Comparison of ENCODE assay signal across 14 mouse cellular contexts in genomic region chr14:31570131-31570951, GRCm38 (mm10). TPM values are rescaled to one million over a fixed set of nuclear protein-coding genes. Genes with fewer than 3 reads are reported as not detected.
DNase-seq lines count a peak whose midpoint lies in the region; ATAC-seq and TF ChIP-seq lines count a peak whose summit lies in the region.
"Had no signal": no experiment of that assay in that cellular context is flagged by ENCODE, and none has a peak within 500 bp of the region (broad histone marks: within the 10 kb centered on the region; RNA-seq: fewer than 3 reads in every experiment).

No protein-coding gene starts in this region.

- no peak for TF ChIP-seq EP300 in CH12.LX (IDR thresholded peaks at IDR 0.05; ENCODE audit: low read length)
- peak; percentile 64 for TF ChIP-seq EP300 in liver, embryonic 14.5 days (IDR thresholded peaks at IDR 0.05; ENCODE audit: low read depth)

- dilution Hi-C loops in CH12.LX (cut with MboI; ENCODE audit: extremely low pct_ligation_motif_present, extremely low pct_unique_long_range_greater_than_20kb, low sequenced_read_pairs) = no loop called here

- no peaks in the 10 kb centered on the region for H3K36me3 ChIP-seq in CH12.LX (replicated peaks in 1 of 2; ENCODE audit: control insufficient read depth in 1 of 2, insufficient read depth in 1 of 2, low read length in 1 of 2)
- H3K36me3 ChIP-seq in liver, embryonic 14.5 days (replicated peaks; ENCODE audit: control insufficient read depth, insufficient read depth, low read depth) = no peaks in the 10 kb centered on the region
- H3K36me3 ChIP-seq in forebrain, embryonic 10.5 days (replicated peaks) = no peaks in the 10 kb centered on the region
- no peaks in the 10 kb centered on the region for H3K36me3 ChIP-seq in kidney, embryonic 15.5 days
- no peaks in the 10 kb centered on the region for H3K36me3 ChIP-seq in hindbrain, embryonic 14.5 days (replicated peaks; ENCODE audit: control insufficient read depth, insufficient read depth)
- H3K36me3 ChIP-seq: embryonic facial prominence, embryonic 13.5 days had no signal

- H3K9ac ChIP-seq in CH12.LX (ENCODE audit: insufficient read depth, low read depth) = no peak overlapping the region
- no peak overlapping the region for H3K9ac ChIP-seq in liver, embryonic 14.5 days (replicated peaks)
- no peak overlapping the region for H3K9ac ChIP-seq in kidney, embryonic 15.5 days
- H3K9ac ChIP-seq in hindbrain, embryonic 14.5 days = no peak overlapping the region
- H3K9ac ChIP-seq: embryonic facial prominence, embryonic 13.5 days had no signal

- H3K4me1 ChIP-seq in CH12.LX (ENCODE audit: control insufficient read depth in 1 of 2, insufficient read depth in 2 of 2) = peaks cover 9 to 51% of the 10 kb centered on the region in 2 experiments; a peak in 3 of 4 replicates
- peaks cover 11 to 25% of the 10 kb centered on the region in 2 experiments for H3K4me1 ChIP-seq in liver, embryonic 14.5 days (replicated peaks; ENCODE audit: control insufficient read depth in 2 of 2, insufficient read depth in 2 of 2, low read length in 1 of 2)
- peaks cover 12% of the 10 kb centered on the region for H3K4me1 ChIP-seq in forebrain, embryonic 10.5 days
- H3K4me1 ChIP-seq in kidney, embryonic 15.5 days = peaks cover 11% of the 10 kb centered on the region
- H3K4me1 ChIP-seq in hindbrain, embryonic 14.5 days (replicated peaks; ENCODE audit: control insufficient read depth, insufficient read depth, low read length) = no peaks in the 10 kb centered on the region

- H3K9me3 ChIP-seq in CH12.LX (replicated peaks; ENCODE audit: low read length) = no peaks in the 10 kb centered on the region
- no peaks in the 10 kb centered on the region for H3K9me3 ChIP-seq in liver, embryonic 14.5 days (ENCODE audit: control insufficient read depth, low read length)
- no peaks in the 10 kb centered on the region for H3K9me3 ChIP-seq in forebrain, embryonic 10.5 days
- no peaks in the 10 kb centered on the region for H3K9me3 ChIP-seq in kidney, embryonic 15.5 days (replicated peaks)
- no peaks in the 10 kb centered on the region for H3K9me3 ChIP-seq in hindbrain, embryonic 14.5 days (ENCODE audit: control insufficient read depth, low read length)
- H3K9me3 ChIP-seq: embryonic facial prominence, embryonic 13.5 days had no signal

- H3K4me2 ChIP-seq in CH12.LX (ENCODE audit: insufficient read depth, low read depth, poor library complexity, severe bottlenecking) = no peak overlapping the region
- H3K4me2 ChIP-seq in liver, embryonic 14.5 days (ENCODE audit: low read depth) = no peak overlapping the region
- no peak overlapping the region for H3K4me2 ChIP-seq in kidney, embryonic 15.5 days
- H3K4me2 ChIP-seq in hindbrain, embryonic 14.5 days (replicated peaks) = no peak overlapping the region
- H3K4me2 ChIP-seq: embryonic facial prominence, embryonic 13.5 days had no signal

- ATAC-seq in liver, embryonic 14.5 days (ENCODE audit: insufficient read depth) = peak; percentile 75
- no peak for ATAC-seq in kidney, embryonic 15.5 days (replicated peaks; ENCODE audit: low FRiP score)
- no peak for ATAC-seq in hindbrain, embryonic 14.5 days (ENCODE audit: low FRiP score)

- in situ Hi-C loops in CH12.LX (cut with MboI; ENCODE audit: low pct_ligation_motif_present, low pct_unique_long_range_greater_than_20kb, low sequenced_read_pairs) = no loop called here

- no peaks in the 10 kb centered on the region for H3K27me3 ChIP-seq in CH12.LX (replicated peaks)
- no peaks in the 10 kb centered on the region for H3K27me3 ChIP-seq in liver, embryonic 14.5 days (ENCODE audit: control insufficient read depth, insufficient read depth, low read length)
- H3K27me3 ChIP-seq in forebrain, embryonic 10.5 days (ENCODE audit: poor library complexity, severe bottlenecking) = no peaks in the 10 kb centered on the region
- H3K27me3 ChIP-seq in kidney, embryonic 15.5 days = 0 out of 2 replicates have a peak, but pooled peaks cover 3% of the 10 kb centered on the region
- H3K27me3 ChIP-seq in hindbrain, embryonic 14.5 days (ENCODE audit: control insufficient read depth, insufficient read depth, low read length) = no peaks in the 10 kb centered on the region
- H3K27me3 ChIP-seq: embryonic facial prominence, embryonic 13.5 days had no signal

- TF ChIP-seq RAD21 in CH12.LX (IDR thresholded peaks at IDR 0.05; ENCODE audit: low read depth, low read length) = no peak

- no peak overlapping the region for H3K27ac ChIP-seq in CH12.LX (ENCODE audit: insufficient read depth, low read depth)
- H3K27ac ChIP-seq in liver, embryonic 14.5 days = no peak overlapping the region
- H3K27ac ChIP-seq in forebrain, embryonic 10.5 days = no peak overlapping the region
- no peak overlapping the region for H3K27ac ChIP-seq in kidney, embryonic 15.5 days
- no peak overlapping the region for H3K27ac ChIP-seq in hindbrain, embryonic 14.5 days
- H3K27ac ChIP-seq: embryonic facial prominence, embryonic 13.5 days had no signal

- no peak for TF ChIP-seq CTCF in CH12.LX (conservative IDR thresholded peaks at IDR 0.05 in 1 of 2, IDR thresholded peaks at IDR 0.05 in 1 of 2; ENCODE audit: low read depth in 2 of 2, low read length in 2 of 2)
- no peak for TF ChIP-seq CTCF in liver, embryonic 14.5 days (IDR thresholded peaks at IDR 0.05; ENCODE audit: low read depth)

- no peak overlapping the region for H3K4me3 ChIP-seq in CH12.LX (replicated peaks in 1 of 3; ENCODE audit: low read depth in 2 of 3, low read length in 2 of 3, poor library complexity in 1 of 3)
- H3K4me3 ChIP-seq in liver, embryonic 14.5 days (ENCODE audit: insufficient read depth in 1 of 2, low read depth in 2 of 2, low read length in 2 of 2) = no peak overlapping the region
- no peak overlapping the region for H3K4me3 ChIP-seq in forebrain, embryonic 10.5 days
- no peak overlapping the region for H3K4me3 ChIP-seq in kidney, embryonic 15.5 days (replicated peaks)
- H3K4me3 ChIP-seq in hindbrain, embryonic 14.5 days (replicated peaks; ENCODE audit: low read length) = no peak overlapping the region
- H3K4me3 ChIP-seq: embryonic facial prominence, embryonic 13.5 days had no signal

- peak; percentile 43 for DNase-seq in CH12.LX (ENCODE audit: extremely low read depth)
- peak; percentile 54 for DNase-seq in c-Kit-positive CD71-positive TER-119-negative erythroid progenitor cells, embryonic 14.5 days (ENCODE audit: low read depth)
- DNase-seq in liver, embryonic 14.5 days (ENCODE audit: low read depth in 3 of 3, low spot score in 3 of 3) = peak; percentile 34 to 62 (median 43)
- peak; percentile 85 for DNase-seq in thymus, postnatal 0 days (ENCODE audit: low spot score)
- no peak for DNase-seq in forebrain, embryonic 10.5 days (ENCODE audit: extremely low spot score, low spot score)
- no peak for DNase-seq in urinary bladder, postnatal 14 days (ENCODE audit: low spot score)
- no peak for DNase-seq in hindbrain, embryonic 14.5 days (ENCODE audit: low spot score)
- DNase-seq: adrenal gland, postnatal 25 days; kidney, postnatal 10 days; layer of hippocampus, adult 9-11 months; left cerebral cortex, postnatal 4 days had no signal

- no peak for TF ChIP-seq POLR2A in CH12.LX (IDR thresholded peaks at IDR 0.05; ENCODE audit: low read depth, low read length)

- no peaks in the 10 kb centered on the region for H3K79me2 ChIP-seq in CH12.LX (replicated peaks; ENCODE audit: control insufficient read depth, extremely low read depth, insufficient read depth, poor library complexity, severe bottlenecking)

- WGBS in liver, embryonic 14.5 days (ENCODE audit: insufficient replicate concordance) = 7% methylated on average over 6 of the region's 6 CpGs
- WGBS in forebrain, embryonic 10.5 days = 84% methylated on average over 6 of the region's 6 CpGs
- WGBS in kidney, embryonic 15.5 days = 59% methylated on average over 6 of the region's 6 CpGs
- WGBS in hindbrain, embryonic 14.5 days = 90% methylated on average over 6 of the region's 6 CpGs

TF ChIP-seq in CH12.LX, 34 proteins besides CTCF, POLR2A, EP300 and RAD21:
- TF ChIP-seq JUN (IDR thresholded peaks at IDR 0.05; ENCODE audit: insufficient read depth, low read depth, low read length) = no peak

RNA-seq across cellular contexts. Expression of gene Colq, which starts 20.8 kb away (rescaled TPM):
- 2.5 and 4.2 TPM in 2 replicates for total RNA-seq in CH12.LX (2012; rRNA removed)
- total RNA-seq in CH12.LX (2014; rRNA removed) = 1.5 and 1.7 TPM in 2 replicates
- 4.6 and 5.1 TPM in 2 replicates for polyA plus RNA-seq in CH12.LX (2012; ENCODE audit: insufficient read length, low read depth)
- 0.02 and 0.04 TPM in 2 replicates for polyA plus RNA-seq in liver, embryonic 14.5 days (2012; rRNA removed)
- 0.09 TPM in 1 of 2 replicates, not detected in the other for polyA plus RNA-seq in liver, embryonic 14.5 days (2014; fragmentation: Nextera tagmentation; extraction: Ambion mirVana)
- 91.4 and 93.9 TPM in 2 replicates for polyA plus RNA-seq in thymus, postnatal 0 days (2015; fragmentation: Nextera tagmentation; extraction: Ambion mirVana)
- 0.16 and 0.22 TPM in 2 replicates for polyA plus RNA-seq in forebrain, embryonic 10.5 days (2016; fragmentation: Nextera tagmentation; extraction: Ambion mirVana)
- polyA plus RNA-seq in kidney, embryonic 15.5 days (2015; fragmentation: Nextera tagmentation; extraction: Ambion mirVana) = 2.5 and 2.8 TPM in 2 replicates
- polyA plus RNA-seq in hindbrain, embryonic 14.5 days (2014; fragmentation: Nextera tagmentation; extraction: Ambion mirVana) = 0.16 and 0.24 TPM in 2 replicates
- total RNA-seq: adrenal gland, postnatal 25 days had no signal
- polyA plus RNA-seq: forebrain, embryonic 11.5 days had no signal

Comparison
In these comparisons a context has a peak if more than half of its experiments do, and no peak if none do; other contexts are left out.
1. DNase-seq: peak in CH12.LX (single experiment), c-Kit-positive CD71-positive TER-119-negative erythroid progenitor cells, embryonic 14.5 days (single experiment), liver, embryonic 14.5 days (3 of 3) and thymus, postnatal 0 days (single experiment); none in forebrain, embryonic 10.5 days (single experiment), urinary bladder, postnatal 14 days (single experiment) and hindbrain, embryonic 14.5 days (single experiment).
2. RNA of gene Colq, which starts 20.8 kb away (polyA plus RNA-seq): 91.4 to 93.9 TPM in thymus, postnatal 0 days; 4.6 to 5.1 TPM in CH12.LX, 2.5 to 2.8 TPM in kidney, embryonic 15.5 days, 0.16 to 0.24 TPM in hindbrain, embryonic 14.5 days, 0.16 to 0.22 TPM in forebrain, embryonic 10.5 days and 0.02 to 0.09 TPM in liver, embryonic 14.5 days; every median in the first group is over 10 times any median in the second.